8 mouse cellular contexts compared by ENCODE assay signal in genomic region chrX:10484872-10485569, GRCm38 (mm10). TPM values are rescaled to one million over a fixed set of nuclear protein-coding genes. Genes with fewer than 3 reads are reported as not detected.
DNase-seq lines count a peak whose midpoint lies in the region; ATAC-seq lines count a peak whose summit lies in the region.

Gene Tspan7, plus strand, starts transcription at chrX:10485158.

- H3K4me3 ChIP-seq in hindbrain, embryonic 12.5 days: peak within 1 kb of the TSS; percentile 43

- no peaks in the 10 kb centered on the region for H3K27me3 ChIP-seq in hindbrain, embryonic 12.5 days

- no peaks in the 10 kb centered on the region for H3K9me3 ChIP-seq in hindbrain, embryonic 12.5 days (replicated peaks)

- peak; percentile 49 to 80 for DNase-seq in adrenal gland, adult (ENCODE audit: inconsistent age in 2 of 2, low spot score in 1 of 2)
- peak; percentile 62 to 72 for DNase-seq in cerebellum, postnatal 36 days
- peak; percentile 21 for DNase-seq in gastrocnemius, adult 18-20 months (ENCODE audit: low spot score)
- peak; percentile 50 to 52 for DNase-seq in layer of hippocampus, postnatal 14 days (ENCODE audit: low spot score in 2 of 2)
- peak; percentile 60 for DNase-seq in lung, postnatal 10 days
- peak; percentile 49 for DNase-seq in retina, adult 2 months (ENCODE audit: low read depth, low spot score)
- DNase-seq in urinary bladder, postnatal 36 days (ENCODE audit: low spot score in 2 of 2): peak; percentile 15 to 41

- 14% methylated on average over 37 of the region's 41 CpGs for WGBS in hindbrain, embryonic 12.5 days

- H3K36me3 ChIP-seq in hindbrain, embryonic 12.5 days: no peaks in the 10 kb centered on the region

- peak within 1 kb of the TSS; percentile 53 for H3K4me2 ChIP-seq in hindbrain, embryonic 12.5 days (replicated peaks)

- H3K4me1 ChIP-seq in hindbrain, embryonic 12.5 days: no peaks in the 10 kb centered on the region; the same call in 1 of the 2 replicates

- ATAC-seq in hindbrain, embryonic 12.5 days (ENCODE audit: low FRiP score): peak; percentile 86

- peak within 1 kb of the TSS; percentile 49 for H3K9ac ChIP-seq in hindbrain, embryonic 12.5 days

- peak within 1 kb of the TSS; percentile 40; the same call in 1 of the 2 replicates for H3K27ac ChIP-seq in hindbrain, embryonic 12.5 days

RNA-seq across cellular contexts. Expression of gene Tspan7, which starts in this region (rescaled TPM):
- 100 to 1,000 TPM; 114 TPM for total RNA-seq in gastrocnemius, adult 18-20 months (2021)
- 98.0 and 106 TPM in 2 replicates for polyA plus RNA-seq in hindbrain, embryonic 12.5 days (2016; fragmentation: Nextera tagmentation; extraction: Ambion mirVana)
- total RNA-seq in layer of hippocampus, postnatal 14 days (2021): 1,000 to 10,000 TPM in 1 of 2 experiments, 100 to 1,000 TPM in 1; 973 to 1,092 TPM

Comparison
In these comparisons a context has a peak if more than half of its experiments do, and no peak if none do; other contexts are left out.
1. Peak in every context shown above with its lines: DNase-seq, ATAC-seq, H3K4me3 ChIP-seq and H3K27ac ChIP-seq.
2. RNA of gene Tspan7 (total RNA-seq): 973 to 1,092 TPM in layer of hippocampus, postnatal 14 days; 114 TPM in gastrocnemius, adult 18-20 months; every median in the first group is over 4 times any median in the second.